23 mouse cellular contexts compared by ENCODE assay signal in genomic region chr4:90964658-90965057, GRCm38 (mm10).
A peak's percentile ranks its signal among the peaks of the same experiment; 100 is the strongest.
DNase-seq lines count a peak whose midpoint lies in the region; ATAC-seq and TF ChIP-seq lines count a peak whose summit lies in the region.
"Had no signal": no experiment of that assay in that cellular context is flagged by ENCODE, and none has a peak within 500 bp of the region (broad histone marks: within the 10 kb centered on the region; RNA-seq: fewer than 3 reads in every experiment).

No protein-coding gene starts in this region.

- no peak overlapping the region for H3K27ac ChIP-seq in cerebellum, adult 2 months (ENCODE audit: insufficient read depth, low read length)
- H3K27ac ChIP-seq: heart, adult 2 months; heart, embryonic 13.5 days; hindbrain, embryonic 12.5 days; layer of hippocampus, adult 2 months; liver, embryonic 13.5 days; midbrain, embryonic 12.5 days; neural tube, embryonic 13.5 days had no signal

- TF ChIP-seq POLR2A in cerebellum, adult 2 months (IDR thresholded peaks at IDR 0.05; ENCODE audit: borderline replicate concordance, insufficient read depth, low read length), result no peak

- H3K4me3 ChIP-seq in cerebellum, adult 2 months (replicated peaks; ENCODE audit: insufficient read depth, low read depth, low read length), result no peak overlapping the region
- H3K4me3 ChIP-seq: heart, adult 2 months; heart, embryonic 13.5 days; hindbrain, embryonic 12.5 days; layer of hippocampus, adult 2 months; liver, embryonic 13.5 days; midbrain, embryonic 12.5 days; neural tube, embryonic 13.5 days had no signal

- peak; percentile 91 for ATAC-seq in frontal cortex, adult (ENCODE audit: low TSS enrichment)
- ATAC-seq: activated CD4-positive, CD25-positive, alpha-beta regulatory T cell, adult 4 months; intestine, postnatal 0 days had no signal

- DNase-seq in cerebellum, postnatal 10 days, result peak; percentile 57 to 74
- no peak for DNase-seq in cerebellum, adult 2 months
- DNase-seq in frontal cortex, postnatal 25 days (ENCODE audit: low spot score in 2 of 2), result no peak
- DNase-seq in right cerebral cortex, adult 18-20 months, result peak; percentile 3
- no peak for DNase-seq in right cerebral cortex, postnatal 14 days
- DNase-seq in right cerebral cortex, postnatal 4 days, result peak; percentile 4
- no peak for DNase-seq in thymus, postnatal 4 days
- DNase-seq: adrenal gland, adult 8-10 months; cerebellum, adult 8-10 months; gastrocnemius, postnatal 36 days; heart, adult 2 months; kidney, postnatal 25 days; liver, embryonic 13.5 days; lung, embryonic 14.5 days; spleen, adult 18-20 months had no signal

- WGBS in cerebellum, adult 2 months, result 6% methylated on average over 6 of the region's 6 CpGs

- no peaks in the 10 kb centered on the region for H3K4me1 ChIP-seq in cerebellum, adult 2 months (ENCODE audit: control insufficient read depth, insufficient read depth, low read length)
- H3K4me1 ChIP-seq: heart, embryonic 13.5 days; hindbrain, embryonic 12.5 days; liver, embryonic 13.5 days; midbrain, embryonic 12.5 days; neural tube, embryonic 13.5 days had no signal

- H3K27me3 ChIP-seq in cerebellum, adult 2 months (ENCODE audit: control insufficient read depth, insufficient read depth, low read length), result no peaks in the 10 kb centered on the region; the same call in 1 of the 2 replicates
- H3K27me3 ChIP-seq: heart, embryonic 13.5 days; hindbrain, embryonic 12.5 days; liver, embryonic 13.5 days; midbrain, embryonic 12.5 days; neural tube, embryonic 13.5 days had no signal

- TF ChIP-seq CTCF in cerebellum, adult 2 months (IDR thresholded peaks at IDR 0.05; ENCODE audit: borderline replicate concordance, insufficient read depth, low read depth, low read length), result no peak

Comparison
In these comparisons a context has a peak if more than half of its experiments do, and no peak if none do; other contexts are left out.
1. DNase-seq: peak in cerebellum, postnatal 10 days (2 of 2), right cerebral cortex, adult 18-20 months (single experiment) and right cerebral cortex, postnatal 4 days (single experiment); none in cerebellum, adult 2 months (0 of 2), frontal cortex, postnatal 25 days (0 of 2), right cerebral cortex, postnatal 14 days (single experiment) and thymus, postnatal 4 days (single experiment).